Mouse (Mus musculus) heart, postnatal 4 days (tissue): ENCODE measurements around the gene Mfng. TPM values are rescaled to one million over a fixed set of nuclear protein-coding genes. Genes with fewer than 3 reads are reported as not detected.

Experiments used
- DNase-seq: peaks from one replicate; pipeline ENCODE4 v3.0.0; 2021
- total RNA-seq, 2 experiments: library from RNA; stranded (reverse); gene quantifications; 2 replicates each; pipeline ENCODE4 v1.2.3; 2021

Mfng gene
- total RNA-seq, 2 experiments from 2014 or later = 17.6 to 18.1 TPM

DNA sequence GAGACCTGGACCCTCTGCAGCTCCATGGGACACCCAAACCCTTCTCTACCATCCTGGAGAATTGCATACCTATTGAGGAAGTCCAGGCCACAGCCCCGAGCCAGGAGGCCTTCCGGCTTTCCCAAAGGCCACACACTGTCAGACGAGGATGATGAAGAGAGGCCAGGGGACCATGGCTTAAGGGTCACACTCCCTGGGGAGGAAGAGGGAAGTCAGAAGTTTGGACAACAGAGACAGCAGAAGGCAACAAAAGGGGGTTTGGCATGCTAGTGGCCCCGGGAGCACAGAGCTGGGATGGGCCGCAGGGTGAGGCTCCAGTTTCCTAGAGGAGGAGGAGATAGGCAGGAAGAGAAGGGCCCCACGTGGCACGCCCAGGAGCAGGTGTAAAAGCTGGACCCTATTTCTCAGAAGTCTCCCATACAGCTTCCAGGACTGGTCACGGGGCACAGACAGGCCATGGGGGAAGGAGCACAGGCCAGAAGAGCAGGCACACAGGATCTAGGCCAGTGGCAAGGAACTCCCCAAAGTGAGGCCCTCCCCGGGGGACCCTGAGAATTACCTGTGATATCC, 14.1 kb upstream of the Mfng start:
- no peak for DNase-seq

DNA sequence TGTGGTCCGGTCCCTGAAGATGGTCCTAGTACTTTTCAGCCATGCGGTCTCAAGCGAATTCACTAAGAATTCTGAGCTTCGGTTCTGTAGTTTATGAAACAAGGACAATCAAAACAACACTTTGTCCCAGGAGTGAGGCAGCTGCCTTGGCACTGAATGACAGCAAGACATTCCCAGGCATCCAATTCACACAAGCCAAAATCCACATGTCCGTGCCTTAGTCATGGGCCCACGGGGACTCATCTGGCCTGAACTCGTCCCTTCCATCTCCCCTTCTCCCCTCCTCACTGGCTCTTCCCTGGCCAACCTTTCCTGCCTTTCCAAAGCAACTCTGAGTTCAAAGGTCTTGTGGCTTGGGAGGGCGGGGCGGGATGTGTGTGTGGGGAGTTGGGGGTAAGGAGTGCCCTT, 13.1 kb upstream of the Mfng start:
- no peak for DNase-seq

DNA sequence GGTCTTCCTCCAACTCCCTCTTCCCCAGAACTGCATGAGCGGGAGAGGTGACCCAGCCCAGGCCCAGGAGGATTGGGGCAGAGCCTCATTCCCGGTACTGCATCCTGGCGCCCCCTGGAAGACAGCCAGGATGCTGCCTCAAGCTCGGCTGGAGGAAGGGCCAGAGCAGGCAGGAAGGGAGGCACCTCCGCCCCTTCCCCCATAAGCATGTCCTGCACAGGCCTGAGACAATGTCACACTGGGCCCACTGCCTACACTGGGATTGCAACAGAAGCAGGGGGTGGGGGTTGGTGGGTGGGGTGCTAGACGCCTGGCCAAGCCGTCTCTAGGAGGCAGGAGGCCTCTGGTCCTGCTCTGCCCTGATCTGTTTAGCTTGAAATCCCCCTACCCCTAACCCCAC, 12.7 kb upstream of the Mfng start:
- DNase-seq = peak; percentile 81

DNA sequence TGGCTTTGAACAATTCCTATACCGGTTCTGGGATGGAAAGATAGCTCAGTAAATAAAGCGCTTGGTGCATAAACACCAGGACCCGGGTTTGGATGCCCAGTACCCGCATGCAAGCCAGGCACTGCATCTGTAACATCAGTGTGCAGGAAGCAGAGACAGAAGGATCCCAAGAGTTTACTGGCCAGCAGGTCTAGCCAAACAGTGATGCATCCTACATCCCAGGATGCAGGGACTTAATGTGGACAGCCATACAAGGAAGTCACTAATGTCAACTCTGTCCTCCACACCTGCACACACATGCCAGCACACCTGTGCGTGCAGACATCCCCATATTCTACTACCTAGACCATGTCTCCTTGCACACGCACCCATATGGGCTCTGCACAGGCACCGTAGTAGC, 12.0 kb upstream of the Mfng start:
- no peak for DNase-seq

DNA sequence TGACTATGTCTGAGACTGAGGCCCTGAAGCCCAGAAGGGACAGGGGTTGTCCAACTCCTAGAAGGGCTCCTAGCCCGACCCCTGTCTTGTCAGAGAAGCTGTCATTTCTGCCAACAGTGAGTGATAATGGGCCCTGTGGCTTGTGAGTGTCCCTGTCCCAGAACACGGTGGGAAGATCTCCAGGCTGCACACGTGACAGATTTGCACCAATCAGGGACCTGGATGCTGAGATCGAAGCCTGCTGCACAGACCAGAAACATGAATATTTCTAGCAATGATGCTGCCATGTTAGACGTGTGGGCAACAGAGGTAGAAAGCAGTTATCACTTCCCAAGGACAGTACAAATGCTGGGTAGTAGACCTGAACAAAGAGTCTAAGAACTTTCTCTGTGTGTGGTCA, 11.2 kb upstream of the Mfng start:
- DNase-seq = no peak

DNA sequence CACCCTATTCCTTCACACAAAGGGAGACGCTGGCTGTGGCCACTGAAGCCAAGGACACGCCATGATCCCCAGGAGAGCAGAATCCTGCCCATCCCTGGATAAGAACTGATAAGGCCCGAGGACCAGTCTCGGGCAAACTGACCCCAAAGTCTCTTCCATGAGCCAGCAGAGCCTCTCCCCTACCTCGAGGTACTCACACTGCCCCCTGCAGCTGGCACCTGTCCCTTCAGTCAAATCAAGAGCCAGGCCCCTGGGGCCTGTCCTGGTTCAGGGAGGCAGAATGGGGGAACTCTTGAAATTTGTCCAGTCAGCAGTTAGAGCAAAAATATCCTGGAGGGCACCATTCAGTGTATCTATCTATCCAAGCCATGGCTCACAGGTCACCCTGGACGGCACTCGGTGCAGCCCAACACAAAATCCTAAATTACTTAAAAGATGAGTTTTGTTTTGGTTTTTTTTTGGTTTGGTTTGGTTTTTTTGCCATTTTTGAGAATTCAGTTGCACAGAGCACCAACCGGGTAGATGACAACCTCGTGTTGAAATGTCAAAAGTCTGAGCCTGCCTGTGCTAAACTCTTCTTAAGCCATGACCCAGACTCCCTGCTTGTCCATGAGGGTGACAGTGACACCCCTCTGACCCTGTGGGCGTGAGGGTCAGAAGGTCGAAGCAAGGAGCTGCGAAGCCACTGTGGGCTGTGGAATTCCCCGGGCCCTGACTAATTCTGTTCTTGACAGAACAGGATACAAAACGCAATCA, 9.3 kb upstream of the Mfng start:
- no peak for DNase-seq

DNA sequence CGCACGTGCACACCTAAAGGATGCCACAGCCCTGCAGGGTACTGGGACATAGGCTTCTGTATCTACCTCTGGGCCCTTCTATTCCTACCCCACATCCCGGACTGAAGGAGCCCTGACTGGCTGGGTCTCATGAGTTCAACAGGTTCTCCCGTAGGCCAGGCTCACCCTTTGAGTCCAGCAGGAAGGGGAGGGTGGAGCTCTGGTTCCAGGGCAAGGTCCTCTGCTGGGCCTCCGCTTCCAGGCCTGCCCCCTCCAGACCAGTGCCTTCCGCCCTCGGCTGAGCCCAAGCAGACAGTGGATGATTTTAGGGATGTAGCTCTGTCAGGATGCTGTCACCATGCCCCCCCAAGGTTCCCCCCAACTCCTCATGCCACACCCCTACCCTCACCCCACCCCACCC, 7.6 kb upstream of the Mfng start:
- DNase-seq = no peak

DNA sequence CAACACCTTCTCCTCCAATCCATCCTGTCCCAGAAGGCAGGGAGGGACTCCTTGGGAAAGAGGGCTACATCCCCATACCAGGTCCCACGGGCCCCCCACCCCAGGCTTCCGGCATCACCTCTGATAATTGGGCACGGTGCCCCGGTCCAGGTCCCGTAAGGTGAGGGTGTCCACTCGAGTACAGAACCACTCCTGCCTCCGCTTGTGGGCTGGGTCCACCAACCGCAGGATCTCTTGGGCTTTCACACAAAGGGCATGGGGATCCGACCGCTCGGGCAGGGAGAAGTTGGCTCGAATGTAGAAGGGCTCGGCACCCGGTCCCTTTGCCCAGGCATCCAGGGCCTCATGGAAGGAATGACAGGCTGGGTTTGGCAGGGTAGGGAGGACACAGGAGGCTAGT, 7.1 kb upstream of the Mfng start:
- no peak for DNase-seq

DNA sequence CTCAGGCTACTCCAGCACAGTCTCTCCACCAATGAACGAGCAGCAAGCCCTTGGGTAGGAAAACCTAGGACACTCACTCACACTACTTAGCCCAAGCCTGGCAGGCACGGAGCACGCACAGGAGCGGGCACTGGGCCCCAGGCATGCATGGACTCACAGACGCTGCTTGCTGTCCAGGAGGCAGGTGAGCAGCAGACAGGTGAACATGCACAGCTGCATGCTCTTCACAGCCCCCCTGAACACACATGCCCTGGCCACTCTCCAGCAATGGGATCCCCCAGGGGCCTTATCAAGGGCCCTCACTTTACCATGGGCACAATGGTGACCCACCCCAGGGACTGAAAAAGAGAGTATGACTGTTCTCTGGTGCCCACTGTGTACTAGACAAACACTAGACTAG, 6.4 kb upstream of the Mfng start:
- no peak for DNase-seq

DNA sequence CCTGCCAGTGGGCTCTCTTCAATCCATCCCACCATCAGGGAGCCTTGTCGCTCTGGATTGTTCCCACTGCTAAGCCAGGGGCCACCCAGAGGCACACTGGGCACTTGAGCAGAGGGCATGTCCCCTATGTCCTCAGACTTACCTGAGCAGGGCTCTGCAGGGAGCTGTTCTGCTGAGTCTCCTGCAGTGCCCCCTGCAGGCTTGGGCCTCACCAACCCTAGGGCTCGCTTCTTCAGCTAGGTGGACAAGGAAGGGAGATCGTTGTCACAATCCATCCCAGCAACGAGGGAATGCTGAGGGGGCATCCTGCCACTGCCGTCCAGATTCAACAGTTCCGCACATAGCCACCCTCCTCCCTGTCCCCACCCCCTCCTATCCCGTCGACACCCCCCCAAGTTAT, 6.0 kb upstream of the Mfng start:
- no peak for DNase-seq

DNA sequence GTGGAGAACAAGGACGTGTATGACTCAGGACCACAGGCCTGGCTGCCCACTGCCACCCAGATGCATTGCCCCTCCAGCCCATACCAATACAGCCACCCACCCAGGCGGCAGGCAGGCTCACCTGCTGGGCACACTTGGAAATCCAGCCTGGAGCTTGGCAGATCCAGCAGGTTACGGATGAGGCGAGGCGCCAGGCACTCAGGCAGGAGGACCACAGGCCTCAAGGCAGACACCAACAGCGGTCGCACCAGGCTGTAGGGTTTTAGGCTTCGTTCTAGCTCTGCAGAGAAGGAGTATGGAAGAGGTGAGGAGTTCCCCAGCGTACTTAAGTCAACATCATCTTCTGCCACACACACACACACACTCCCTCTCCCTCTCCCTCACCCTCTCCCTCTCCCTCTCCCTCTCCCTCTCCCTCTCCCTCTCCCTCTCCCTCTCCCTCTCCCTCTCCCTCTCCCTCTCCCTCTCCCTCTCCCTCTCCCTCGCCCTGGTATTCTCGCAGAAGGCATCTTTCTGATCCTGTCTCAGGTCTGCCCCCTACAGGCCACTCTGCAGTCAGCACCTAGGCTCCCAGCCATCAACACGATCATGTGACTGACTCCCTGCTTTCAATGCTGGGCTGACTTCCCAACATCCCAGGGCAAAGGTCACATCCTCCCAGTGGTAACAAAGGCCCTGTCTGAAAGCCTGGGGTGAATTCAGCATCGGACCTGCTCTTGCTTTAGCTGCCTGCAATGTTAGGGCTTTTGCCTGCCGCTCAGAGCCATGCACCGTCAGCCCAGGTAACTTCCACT, 5.0 kb upstream of the Mfng start:
- DNase-seq = peak; percentile 95

DNA sequence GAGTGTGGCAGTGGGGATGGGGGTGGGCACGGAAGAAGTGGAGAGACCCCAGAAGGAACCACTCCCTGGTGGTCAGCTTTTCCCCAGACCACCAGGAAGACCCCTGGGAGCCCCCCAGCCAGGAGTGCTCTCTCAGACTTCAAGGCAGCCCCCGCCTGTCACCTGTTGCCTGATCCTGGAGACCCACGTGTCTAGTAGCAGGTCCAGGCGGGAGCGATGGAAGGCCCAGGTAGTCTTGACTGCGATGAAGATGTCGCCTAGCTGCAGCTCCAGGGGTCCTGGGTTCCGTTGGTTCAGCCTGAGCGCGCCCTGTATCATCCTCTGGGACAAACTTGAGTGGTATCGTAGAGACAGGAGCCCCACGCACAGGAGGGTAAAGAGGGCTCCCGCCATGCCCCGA, 419 bp downstream of the Mfng start:
- DNase-seq = no peak

DNA sequence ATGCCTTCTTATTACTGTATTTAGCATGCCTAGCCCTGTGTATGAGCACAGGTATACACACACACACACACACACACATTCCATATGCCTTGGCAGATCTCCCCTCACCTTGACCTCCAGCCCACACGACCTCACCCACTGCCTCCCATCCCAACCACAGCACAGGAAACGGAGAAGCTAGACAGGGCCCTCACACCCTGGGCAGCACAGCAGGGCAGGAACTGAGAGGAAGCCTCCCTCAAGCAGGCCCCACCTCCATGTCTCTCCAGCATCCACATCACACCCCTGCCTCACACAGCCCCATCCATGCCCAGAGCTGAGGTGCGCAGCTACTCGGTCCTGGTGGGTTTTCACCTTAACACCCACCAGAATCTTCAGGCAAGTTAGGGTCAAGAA, 909 bp downstream of the Mfng start:
- peak; percentile 42 for DNase-seq

DNA sequence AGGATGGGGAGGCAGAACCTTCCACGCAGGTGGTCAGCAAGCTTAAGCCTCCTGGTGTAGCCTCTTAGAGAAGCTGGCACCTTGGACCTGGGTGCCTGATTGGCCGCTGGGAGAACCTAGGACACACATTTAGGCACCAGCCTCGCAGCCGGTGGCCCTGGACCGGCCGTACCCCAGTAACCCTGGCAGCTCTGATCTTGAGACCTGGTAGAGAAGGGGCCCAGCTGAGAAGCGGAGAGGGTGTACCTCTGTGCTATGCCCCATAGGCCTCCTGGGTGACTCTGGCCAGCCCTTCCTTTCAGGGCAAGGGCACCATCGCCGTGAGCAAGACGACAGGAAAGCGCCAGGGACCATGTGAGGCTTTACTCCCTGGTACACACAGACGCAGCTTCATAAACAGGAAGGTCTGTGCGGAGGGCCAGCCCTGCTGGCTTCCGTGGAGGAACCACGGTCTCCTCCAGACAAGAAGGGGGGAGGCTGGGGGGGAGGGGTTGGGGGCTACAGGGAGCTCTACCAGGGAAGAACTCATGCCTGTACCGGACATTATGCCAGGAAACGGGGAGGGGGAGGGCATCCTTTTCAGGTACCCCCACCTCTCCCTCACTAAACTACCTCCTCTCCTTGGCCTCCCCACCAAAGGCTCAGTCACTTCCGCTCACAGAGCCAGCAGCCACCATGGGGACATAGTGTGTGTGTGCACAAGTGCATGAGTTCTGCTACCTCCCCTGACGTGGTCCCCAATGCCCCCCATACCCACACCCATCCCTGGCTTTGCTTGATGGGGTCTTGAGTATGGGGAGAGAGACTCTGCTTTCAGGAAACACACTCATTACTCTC, 1.5 kb downstream of the Mfng start:
- peak; percentile 49 for DNase-seq

DNA sequence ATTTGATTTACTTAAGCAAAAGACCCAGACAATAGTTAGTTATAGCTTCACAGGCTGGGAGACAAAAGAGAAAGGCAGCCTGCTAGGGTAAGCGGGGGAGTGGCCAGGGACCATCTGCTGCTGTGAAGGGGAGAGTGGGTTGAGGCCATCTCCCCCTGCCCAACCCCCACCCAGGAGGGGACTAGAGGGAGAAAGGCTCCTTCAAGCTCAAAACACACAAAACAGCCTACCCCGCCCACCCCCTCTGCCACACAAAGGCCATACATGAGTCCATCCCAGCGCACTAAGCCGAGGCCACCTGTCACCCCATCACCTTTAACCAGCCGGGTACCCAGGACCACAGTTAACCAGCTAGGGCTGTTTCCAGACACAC, 2.3 kb downstream of the Mfng start:
- no peak for DNase-seq

DNA sequence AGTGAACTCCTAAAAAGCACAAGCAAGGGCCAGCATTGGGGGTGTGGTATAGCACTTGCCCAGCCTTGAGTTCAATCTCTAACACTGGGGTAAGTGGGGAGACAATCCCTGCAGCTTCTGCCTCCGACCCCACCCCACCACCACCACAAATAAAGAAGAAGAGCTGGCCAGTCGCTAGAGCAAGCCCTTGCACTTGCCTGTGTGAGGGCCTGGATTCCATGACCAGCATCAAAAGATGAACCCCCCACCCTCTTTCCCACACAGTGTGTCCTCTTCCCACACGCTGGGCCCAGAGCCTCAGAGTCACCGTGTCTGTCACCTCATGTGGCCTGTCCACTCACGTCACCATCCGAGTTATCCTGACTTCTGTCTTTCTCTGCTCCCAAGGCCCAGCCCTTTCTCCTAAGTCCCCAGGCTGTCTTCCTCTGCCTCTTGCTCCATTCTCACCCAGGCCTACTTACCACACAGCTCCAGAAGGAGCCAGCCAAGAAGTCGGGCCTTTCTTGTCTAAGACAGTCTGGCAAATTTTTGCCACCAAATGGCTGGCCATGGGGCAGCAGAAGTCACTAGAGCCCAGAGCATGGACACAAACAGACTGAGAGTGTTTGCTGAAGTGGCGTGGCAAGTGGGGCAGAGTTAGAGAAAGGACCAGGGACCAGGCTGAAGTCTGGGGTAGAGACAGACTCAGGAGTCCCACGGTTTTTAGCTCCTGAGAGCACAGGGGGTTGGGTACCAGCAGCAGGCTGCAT, 2.9 kb downstream of the Mfng start:
- no peak for DNase-seq

DNA sequence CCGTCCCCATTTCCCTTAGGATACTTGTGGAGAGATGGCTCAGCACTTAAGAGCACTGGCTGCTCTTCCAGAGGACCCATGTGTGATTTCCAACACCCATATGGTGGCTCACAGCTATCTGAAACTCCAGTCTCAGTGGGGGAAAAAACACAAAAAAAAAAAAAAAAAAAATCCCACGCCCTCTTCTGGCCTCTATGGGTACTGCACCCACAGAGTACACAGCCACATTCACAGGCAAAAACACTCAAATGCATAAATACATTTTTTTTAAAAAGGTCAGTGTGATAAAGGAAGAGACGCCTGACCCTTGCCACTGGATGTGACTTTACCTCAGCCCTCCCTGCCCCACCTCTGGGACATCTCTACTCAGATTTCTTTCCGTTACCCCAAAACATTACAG, 4.2 kb downstream of the Mfng start:
- DNase-seq = no peak

DNA sequence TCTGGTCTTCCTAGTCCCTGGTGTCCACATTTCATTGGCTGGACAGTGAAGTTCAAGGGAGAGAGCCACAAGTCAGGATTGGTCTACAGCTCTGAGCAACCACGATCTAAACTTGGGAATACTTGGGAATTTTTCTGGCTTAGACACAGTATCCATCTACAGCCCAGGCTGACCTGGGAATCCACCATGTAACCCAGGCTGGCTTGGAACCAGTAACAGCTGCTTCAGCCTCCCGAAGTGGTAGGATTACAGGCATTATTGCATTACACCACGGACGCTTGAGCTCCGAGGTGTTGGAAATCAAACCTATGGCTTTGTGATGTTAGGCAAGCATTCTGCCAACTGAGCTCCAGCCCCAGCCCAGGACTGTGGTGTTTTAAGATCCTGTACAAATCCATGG, 9.6 kb downstream of the Mfng start:
- DNase-seq = no peak

DNA sequence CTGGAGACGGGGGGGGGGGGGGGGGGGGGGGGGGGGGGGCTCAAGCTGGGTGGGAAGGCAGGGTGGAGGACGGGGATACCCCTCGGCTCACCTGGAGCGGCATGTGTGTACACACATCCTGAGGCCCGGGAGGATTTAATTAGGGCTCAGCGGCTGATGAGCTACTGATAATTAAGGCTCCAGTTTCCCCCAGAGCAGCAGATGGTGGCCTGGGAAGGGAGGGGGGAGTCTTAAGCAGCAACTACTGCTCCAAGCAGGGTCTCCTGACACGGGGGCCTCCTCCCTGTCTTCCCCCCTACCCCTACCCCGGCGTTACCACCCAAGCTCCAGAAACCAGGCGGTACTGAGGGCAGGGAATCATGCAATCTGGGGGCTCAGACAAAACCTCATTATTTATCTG, 10.1 kb downstream of the Mfng start:
- DNase-seq = no peak

DNA sequence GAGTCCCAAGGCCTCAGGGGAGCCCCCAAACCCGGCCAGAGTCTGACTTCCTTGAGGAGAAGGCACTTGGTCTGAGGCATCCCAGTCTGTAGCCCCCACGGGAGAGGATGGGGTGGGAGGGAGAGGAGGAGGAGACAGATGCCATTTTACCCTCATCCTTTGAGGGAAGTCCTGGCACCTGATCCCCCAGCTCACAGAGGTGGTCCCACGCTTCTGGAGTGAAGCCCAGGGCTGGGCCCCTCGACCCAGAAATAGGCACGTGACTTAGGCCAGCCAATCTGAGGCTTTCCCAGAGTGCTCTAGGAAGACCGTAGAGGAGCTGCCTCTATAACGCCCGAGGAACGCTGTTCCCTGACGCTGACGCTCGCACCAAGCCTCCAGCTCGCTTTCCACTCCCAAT, 12.2 kb downstream of the Mfng start:
- DNase-seq = no peak

DNA sequence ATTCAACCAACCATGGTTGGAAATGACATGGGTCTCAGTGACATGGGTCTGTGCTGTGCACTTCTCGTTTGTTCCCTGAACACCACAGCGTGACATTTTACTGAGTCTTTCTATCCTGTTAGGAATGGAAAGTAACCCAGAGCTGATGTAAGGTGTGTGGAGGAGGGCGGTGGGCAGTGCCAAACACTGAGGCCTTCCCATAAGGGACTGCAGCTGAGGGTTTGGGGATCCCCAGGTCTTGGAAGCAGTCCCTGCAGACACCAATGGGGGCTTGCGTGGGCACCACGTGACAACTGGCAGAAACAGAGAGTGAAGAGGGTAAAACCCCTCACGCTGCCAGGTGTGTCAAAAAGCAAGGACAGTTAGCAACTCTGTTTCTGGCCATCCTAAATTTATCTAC, 15.1 kb downstream of the Mfng start:
- DNase-seq = no peak
